Mouse (Mus musculus) cerebral cortex, adult 2 months (tissue): ENCODE data around the gene Tbck.

Source experiments
- WGBS: fragments of 180-500 bp; shearing (Covaris S2); methylation state at CpG from one replicate; pipeline ENCODE4 v1.1.7; 2018; 5-methylcytosine and 5-hydroxymethylcytosine counted together

Tbck gene

GRCm38 (mm10) chr3:132756274-132756673, 72.3 kb downstream of the Tbck start:
- 86% methylated on average over 1 of the region's 1 CpGs for WGBS

- WGBS: 85% methylated on average over 17 of the region's 17 CpGs
These were observed 82.2 kb downstream of the Tbck start for GRCm38 (mm10) chr3:132766033-132766726.

- 77% methylated on average over 7 of the region's 7 CpGs for WGBS
These were observed 88.1 kb downstream of the Tbck start for GRCm38 (mm10) chr3:132772054-132772453.

- WGBS: 73% methylated on average over 7 of the region's 7 CpGs
These were observed 92.7 kb downstream of the Tbck start for GRCm38 (mm10) chr3:132776686-132777085.

- WGBS: 71% methylated on average over 2 of the region's 2 CpGs
These were observed 97.2 kb downstream of the Tbck start for GRCm38 (mm10) chr3:132781103-132781502.

GRCm38 (mm10) chr3:132783087-132783486, 99.1 kb downstream of the Tbck start:
- 70% methylated on average over 1 of the region's 1 CpGs for WGBS

GRCm38 (mm10) chr3:132784732-132785131, 100.8 kb downstream of the Tbck start:
- 94% methylated on average over 6 of the region's 6 CpGs for WGBS

- 96% methylated on average over 3 of the region's 3 CpGs for WGBS
These were observed 102.7 kb downstream of the Tbck start for GRCm38 (mm10) chr3:132786690-132787089.

- whole genome bisulfite sequencing: 92% methylated on average over 4 of the region's 4 CpGs
These were observed 103.8 kb downstream of the Tbck start for GRCm38 (mm10) chr3:132787775-132788174.

GRCm38 (mm10) chr3:132791140-132791539, 107.2 kb downstream of the Tbck start:
- WGBS: 93% methylated on average over 4 of the region's 4 CpGs

- WGBS: 67% methylated on average over 1 of the region's 1 CpGs
These were observed 116.3 kb downstream of the Tbck start for GRCm38 (mm10) chr3:132800196-132800595.

- 62% methylated on average over 3 of the region's 3 CpGs for WGBS
These were observed 118.0 kb downstream of the Tbck start for GRCm38 (mm10) chr3:132801910-132802309.

- 74% methylated on average over 2 of the region's 2 CpGs for WGBS
These were observed 124.1 kb downstream of the Tbck start for GRCm38 (mm10) chr3:132807888-132808579.

- WGBS: 58% methylated on average over 3 of the region's 3 CpGs
These were observed 125.0 kb downstream of the Tbck start for GRCm38 (mm10) chr3:132808951-132809350.

- WGBS: 75% methylated on average over 5 of the region's 5 CpGs
These were observed 127.8 kb downstream of the Tbck start for GRCm38 (mm10) chr3:132811791-132812190.

GRCm38 (mm10) chr3:132812356-132812755, 128.4 kb downstream of the Tbck start:
- 83% methylated on average over 5 of the region's 5 CpGs for WGBS

GRCm38 (mm10) chr3:132813147-132813546, 129.2 kb downstream of the Tbck start:
- 98% methylated on average over 3 of the region's 3 CpGs for WGBS

GRCm38 (mm10) chr3:132813706-132814497, 130.0 kb downstream of the Tbck start:
- 91% methylated on average over 9 of the region's 9 CpGs for WGBS

GRCm38 (mm10) chr3:132814791-132815496, 131.0 kb downstream of the Tbck start:
- 92% methylated on average over 10 of the region's 10 CpGs for WGBS

- 96% methylated on average over 4 of the region's 4 CpGs for WGBS
These were observed 131.8 kb downstream of the Tbck start for GRCm38 (mm10) chr3:132815497-132816326.

GRCm38 (mm10) chr3:132819408-132819807, 135.5 kb downstream of the Tbck start:
- WGBS: 85% methylated on average over 2 of the region's 2 CpGs
